Mouse (Mus musculus) embryonic fibroblast, embryonic 13.5 days (primary cell): ENCODE results near the gene Tram2. TPM values are rescaled to one million over a fixed set of nuclear protein-coding genes. Genes with fewer than 3 reads are reported as not detected.

Source experiments
- H3K27ac ChIP-seq: 2 replicates; pipeline ENCODE4 v1.5.1; 2012; ENCODE audit warnings: low read length, control low read depth, inconsistent platforms; ENCODE audit not compliant: insufficient read depth
- H3K4me1 ChIP-seq: 2 replicates; pipeline ENCODE4 v1.6.1; 2011; ENCODE audit warnings: low read length; ENCODE audit not compliant: control insufficient read depth, insufficient read depth
- H3K4me3 ChIP-seq: 2 replicates; pipeline ENCODE4 v1.5.1; 2011; ENCODE audit warnings: mild to moderate bottlenecking, control low read depth, low read length; ENCODE audit not compliant: insufficient read depth
- CTCF ChIP-seq: IDR thresholded peaks from 2 replicates; pipeline ENCODE4 v1.5.1; 2011; ENCODE audit warnings: mild to moderate bottlenecking, control low read depth, low read length, moderate library complexity, borderline replicate concordance; ENCODE audit not compliant: insufficient read depth
- POLR2A ChIP-seq: IDR thresholded peaks from 2 replicates; pipeline ENCODE4 v1.6.1; 2011; ENCODE audit warnings: low read depth, mild to moderate bottlenecking, control low read depth, low read length, moderate library complexity
- polyA plus RNA-seq: library from polyadenylated mRNA; stranded (reverse); fragments of >200 nt; gene quantifications from 2 replicates; pipeline ENCODE4 v1.2.4, GENCODE M21; 2011; ENCODE audit warnings: low read depth; ENCODE audit not compliant: missing spikeins, insufficient read length

Gene Tram2
- polyA plus RNA-seq, 1 experiment, result 57.1 TPM

DNA sequence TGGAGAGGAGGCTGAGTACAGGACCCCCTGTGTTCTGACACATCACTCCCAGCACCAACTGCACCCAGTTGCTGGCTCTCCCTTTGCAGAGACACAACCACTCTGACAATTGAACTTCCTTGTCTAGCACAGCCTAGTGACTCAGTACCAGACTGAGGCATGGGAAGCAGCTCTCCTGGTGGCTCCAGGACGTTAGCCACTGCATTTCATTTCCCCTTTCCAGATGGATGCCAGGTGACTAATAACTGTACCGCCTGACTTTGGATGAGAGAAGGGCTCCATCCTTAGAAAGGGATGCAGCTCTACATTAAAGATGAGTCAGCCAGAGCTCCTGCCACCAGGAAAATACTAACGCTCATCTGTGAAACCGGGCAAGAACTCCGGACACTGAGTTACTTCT lies 7.3 kb upstream of the Tram2 start:
- no peak overlapping the region for H3K27ac ChIP-seq
- H3K4me1 ChIP-seq, result peaks cover 13% of the 10 kb centered on the region; the same call in 1 of the 2 replicates
- no peak for TF ChIP-seq POLR2A
- no peak for TF ChIP-seq CTCF
- H3K4me3 ChIP-seq, result no peak overlapping the region

- TF ChIP-seq POLR2A (no peak), CTCF (no peak)
- Histone ChIP-seq H3K27ac (no peak overlapping the region), H3K4me1 (peaks cover 3% of the 10 kb centered on the region; the same call in 1 of the 2 replicates), H3K4me3 (no peak overlapping the region)
These were observed 5.6 kb upstream of the Tram2 start for GRCm38 (mm10) chr1:21084661-21085060.

DNA sequence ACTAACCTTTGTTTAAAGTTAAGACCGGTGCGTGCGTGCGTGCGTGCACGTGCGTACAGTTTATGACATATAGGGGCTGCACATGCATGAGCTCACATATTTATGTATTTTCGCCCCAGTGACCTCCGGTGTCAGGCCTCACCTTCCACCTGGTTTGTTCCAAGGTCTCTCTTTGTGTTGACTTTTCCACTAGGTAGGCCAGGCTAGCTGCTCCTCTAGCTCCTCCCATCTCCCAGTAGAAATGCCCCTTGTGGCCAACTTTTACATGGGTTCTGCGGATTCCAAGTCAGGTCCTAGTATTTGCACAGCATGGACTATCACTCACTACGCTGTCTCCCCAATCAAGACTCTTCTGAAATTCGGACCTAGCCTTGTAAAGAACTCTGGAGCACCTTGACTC lies 1.3 kb upstream of the Tram2 start:
- Histone ChIP-seq H3K27ac (no peak overlapping the region), H3K4me3 (no peak overlapping the region), H3K4me1 (peaks cover 6% of the 10 kb centered on the region)
- TF ChIP-seq POLR2A (no peak), CTCF (no peak)

- Histone ChIP-seq H3K4me1 (peaks cover 20% of the 10 kb centered on the region), H3K27ac (peak overlapping the region; percentile 32)
- TF ChIP-seq CTCF, result no peak
- peak; percentile 53 for TF ChIP-seq POLR2A
These were observed 381 bp downstream of the Tram2 start for GRCm38 (mm10) chr1:21078481-21079214.

GRCm38 (mm10) chr1:21077619-21078018 lies 1.4 kb downstream of the Tram2 start:
- TF ChIP-seq POLR2A (no peak), CTCF (no peak)
- Histone ChIP-seq H3K4me1 (peaks cover 27% of the 10 kb centered on the region), H3K4me3 (peak overlapping the region; percentile 87), H3K27ac (peak overlapping the region; percentile 76; the same call in 1 of the 2 replicates)

More at GRCm38 (mm10) chr1:21078481-21079214, 381 bp downstream of the Tram2 start:
- H3K4me3 ChIP-seq, result peak overlapping the region; percentile 87

DNA sequence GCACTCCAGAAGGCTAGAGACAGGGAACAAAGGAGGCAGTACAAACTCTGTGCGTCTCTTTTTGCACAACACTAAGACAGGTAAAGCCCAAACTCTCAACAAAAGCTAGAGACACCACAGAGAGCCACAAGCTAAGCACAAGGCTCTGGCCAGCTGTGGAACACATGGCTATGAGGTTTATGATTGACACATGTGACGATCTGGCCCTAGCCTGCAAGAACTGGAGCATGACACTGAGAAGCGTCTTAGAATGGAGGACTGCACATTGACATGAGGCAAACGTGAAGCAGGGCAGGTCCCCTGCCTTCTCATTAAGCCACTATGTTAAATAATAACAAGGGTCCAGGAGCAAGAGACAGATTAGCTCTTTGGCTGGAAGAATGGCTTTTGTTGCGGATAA lies 1.8 kb downstream of the Tram2 start:
- Histone ChIP-seq H3K4me3 (peak overlapping the region; percentile 87), H3K27ac (peak overlapping the region; percentile 76), H3K4me1 (peaks cover 27% of the 10 kb centered on the region)
- no peak for TF ChIP-seq CTCF
- TF ChIP-seq POLR2A, result no peak

- peak overlapping the region; percentile 76 for H3K27ac ChIP-seq
- TF ChIP-seq CTCF (no peak), POLR2A (no peak; the same call in 1 of the 2 replicates)
- peaks cover 30% of the 10 kb centered on the region for H3K4me1 ChIP-seq
- peak overlapping the region; percentile 87 for H3K4me3 ChIP-seq
These were observed 3.0 kb downstream of the Tram2 start for GRCm38 (mm10) chr1:21075986-21076495.

DNA sequence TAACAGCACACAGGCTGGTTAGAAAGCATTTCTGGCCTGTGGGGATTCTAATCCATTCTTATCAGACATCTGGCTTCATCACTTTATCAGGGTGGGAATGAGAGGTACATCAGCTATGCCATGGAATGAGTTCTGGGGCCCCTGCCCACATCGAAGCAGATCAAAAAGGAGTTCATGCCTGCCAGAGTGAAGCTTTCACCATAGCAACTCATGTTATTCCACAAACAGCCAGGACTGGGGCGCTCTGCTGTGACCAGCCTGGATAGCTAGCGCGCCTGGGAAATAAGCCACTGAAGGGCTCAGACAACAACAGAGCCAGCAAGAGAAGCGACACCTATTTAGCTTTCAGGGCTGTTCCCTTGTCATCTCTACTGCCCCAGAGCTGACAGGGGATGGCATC lies 4.8 kb downstream of the Tram2 start:
- Histone ChIP-seq H3K4me3 (no peak overlapping the region), H3K4me1 (peaks cover 36% of the 10 kb centered on the region), H3K27ac (no peak overlapping the region)
- TF ChIP-seq POLR2A (no peak), CTCF (no peak)

DNA sequence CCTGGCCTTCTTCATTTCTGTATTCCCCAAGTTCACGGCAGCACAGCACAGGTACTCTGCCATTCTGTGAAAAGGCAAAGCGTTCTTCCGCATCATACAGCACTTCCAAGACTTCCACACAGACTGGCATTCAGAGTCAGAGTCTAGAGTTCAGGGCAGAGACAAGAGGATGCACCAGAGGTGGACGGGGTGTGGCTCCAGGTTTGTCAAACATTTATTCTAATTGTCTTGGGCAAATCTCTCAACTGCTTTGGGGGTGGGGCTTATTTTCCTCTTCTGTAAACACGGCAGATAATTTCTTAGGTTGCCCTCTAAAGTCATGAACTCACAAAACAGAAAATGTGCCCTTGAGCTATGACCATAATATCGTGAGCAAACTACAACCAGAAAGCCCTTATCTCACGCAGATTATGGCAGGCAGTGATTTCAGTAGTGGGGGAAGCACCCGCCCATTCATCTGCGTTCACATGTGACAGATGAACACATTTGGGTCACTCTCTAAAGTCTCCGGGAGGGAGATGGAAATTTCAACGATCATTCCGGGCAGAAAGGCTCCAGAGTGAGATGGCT lies 6.1 kb downstream of the Tram2 start:
- Histone ChIP-seq H3K4me1 (peaks cover 38% of the 10 kb centered on the region), H3K4me3 (no peak overlapping the region), H3K27ac (no peak overlapping the region)
- TF ChIP-seq CTCF (no peak), POLR2A (no peak)

GRCm38 (mm10) chr1:21070658-21071057 lies 8.4 kb downstream of the Tram2 start:
- Histone ChIP-seq H3K4me1 (peaks cover 36% of the 10 kb centered on the region), H3K4me3 (no peak overlapping the region), H3K27ac (peak overlapping the region; percentile 20; the same call in 1 of the 2 replicates)
- TF ChIP-seq CTCF (no peak), POLR2A (no peak)
